Mouse (Mus musculus) CD4-positive naive resting alpha-beta T cell, adult 57 days (primary cell): ENCODE data around the gene Car5b. TPM values are rescaled to one million over a fixed set of nuclear protein-coding genes. Genes with fewer than 3 reads are reported as not detected.

ENCODE experiments used
- total RNA-seq: library from RNA; stranded (reverse); gene quantifications from one replicate; pipeline ENCODE4 v1.2.4, GENCODE M21; 2023

Car5b gene
- 0.15 TPM for total RNA-seq

DNA sequence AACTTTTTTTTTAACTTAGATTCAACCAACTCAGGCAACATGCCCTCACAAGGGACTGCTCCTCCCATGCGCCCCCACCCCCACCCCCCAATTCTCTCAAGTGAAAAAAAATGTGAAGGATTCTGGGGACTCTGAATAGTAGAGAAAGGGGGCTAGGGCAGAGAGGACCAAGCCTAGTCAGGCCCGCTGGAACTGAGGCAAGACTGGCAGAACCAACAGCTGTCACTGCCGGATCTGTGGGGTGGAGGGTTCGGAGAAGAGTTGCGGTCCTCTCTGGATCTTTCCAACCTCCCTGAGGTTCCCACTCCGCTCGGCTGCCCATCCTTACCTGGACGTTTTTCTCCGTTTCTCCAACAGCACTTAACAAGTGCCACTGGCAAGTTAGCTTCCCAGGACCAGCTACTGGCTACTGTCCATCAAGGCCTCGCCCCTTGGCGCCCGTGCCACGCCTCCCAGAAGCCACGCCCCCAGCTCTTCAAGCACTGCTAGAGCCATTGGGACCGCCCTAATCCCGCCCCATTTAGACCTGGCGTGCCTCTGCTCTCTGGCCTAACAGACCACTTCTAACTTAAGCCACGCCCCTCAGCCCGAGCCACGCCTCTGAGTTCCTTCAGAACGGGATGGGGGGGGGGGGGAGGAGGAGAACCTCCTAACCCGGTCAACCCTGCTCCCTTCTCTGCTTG lies at the start of gene Car5b:
Car5b (minus strand) TSS at position 391 of the 683 bp plus-strand sequence.

DNA sequence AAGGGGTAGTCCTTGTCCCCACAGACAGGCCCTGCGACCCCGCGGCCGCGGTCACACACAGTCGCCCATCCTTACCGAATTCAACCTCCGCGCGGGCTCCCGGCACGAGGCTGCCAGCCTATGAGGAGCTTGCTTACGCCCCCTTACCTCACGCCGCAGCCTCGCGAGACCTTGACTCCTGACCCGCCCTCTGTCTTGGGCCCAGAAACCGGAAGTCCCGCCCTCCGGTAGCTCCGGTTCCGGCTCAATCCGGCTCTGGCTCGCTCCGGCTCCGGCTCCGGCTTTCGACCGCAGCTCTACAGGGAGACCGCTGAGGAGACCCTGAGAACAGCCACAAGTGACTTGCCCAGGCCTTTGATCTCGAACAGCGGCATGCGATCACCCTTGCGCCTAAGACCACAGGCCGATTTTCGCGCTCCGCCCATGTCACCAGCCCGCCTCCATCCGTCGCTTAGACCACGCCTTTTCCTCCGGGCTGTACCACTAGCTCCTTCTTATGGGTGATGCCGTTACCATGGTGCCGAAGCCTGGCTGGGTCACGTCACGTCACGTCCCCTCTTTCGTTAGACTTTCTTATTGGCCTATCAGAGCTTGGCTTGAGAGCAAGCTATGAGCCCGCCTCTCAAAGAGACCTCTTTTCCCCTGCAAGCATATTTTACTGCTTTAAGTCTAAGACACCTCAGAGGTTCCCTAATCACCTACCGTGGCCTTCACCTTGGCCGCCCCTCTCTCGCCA lies 48.4 kb upstream of the Car5b start, which contains the start of gene Siah1b:
Siah1b (minus strand) TSS at position 454 of the 736 bp plus-strand sequence.

DNA sequence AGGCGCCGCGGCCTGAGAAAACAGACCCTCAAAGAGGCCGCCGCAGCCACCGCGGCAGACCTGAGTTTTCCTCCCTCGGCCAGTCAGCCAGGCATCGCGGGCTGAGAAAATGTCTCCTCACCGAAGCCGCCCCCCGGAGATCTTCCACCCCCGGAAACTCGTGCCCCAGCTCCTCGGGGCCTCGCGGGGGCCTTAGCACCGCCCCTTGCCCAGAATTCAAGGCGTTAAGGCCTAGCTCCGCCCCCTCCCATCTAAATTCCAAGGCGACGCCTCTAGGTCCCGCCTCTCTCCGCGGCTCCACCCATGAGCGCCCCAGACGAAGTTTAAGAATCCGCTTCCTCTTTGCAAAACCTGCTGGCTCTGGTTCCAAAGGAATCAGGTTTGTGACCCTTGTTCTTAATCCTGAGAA lies 69.3 kb downstream of the Car5b start, which contains the start of gene Zrsr2:
Zrsr2 (minus strand) TSS at position 195 of the 409 bp plus-strand sequence.

Other genes with a start within 250 kb of the Car5b start
- gene Ap1s2, start 119.0 kb downstream of the Car5b start, total RNA-seq = 12.5 TPM
- 59.9 TPM for gene Zrsr2, start 69.3 kb downstream of the Car5b start, total RNA-seq
- 6.2 TPM for gene Siah1b, start 48.5 kb upstream of the Car5b start, total RNA-seq
- not detected for gene Cltrn, start 60.8 kb upstream of the Car5b start, total RNA-seq
- not detected for gene Ace2, start 111.3 kb upstream of the Car5b start, total RNA-seq
- not detected for gene Bmx, start 230.2 kb upstream of the Car5b start, total RNA-seq
- gene Pir, start 241.4 kb upstream of the Car5b start, total RNA-seq = not detected